Mouse (Mus musculus) bone marrow macrophage, adult 2 months (primary cell): Measurements from ENCODE around the gene Mmaa. TPM values are rescaled to one million over a fixed set of nuclear protein-coding genes. Genes with fewer than 3 reads are reported as not detected.

Source experiments
- H3K27ac ChIP-seq: 2 replicates; pipeline ENCODE4 v1.5.1; 2012; ENCODE audit warnings: low read depth, low read length; ENCODE audit not compliant: insufficient read depth
- H3K4me1 ChIP-seq: 2 replicates; pipeline ENCODE4 v1.6.1; 2012; ENCODE audit warnings: low read length; ENCODE audit not compliant: control insufficient read depth, insufficient read depth
- H3K4me3 ChIP-seq: 2 replicates; pipeline ENCODE4 v1.5.1; 2012; ENCODE audit warnings: mild to moderate bottlenecking, low read length, moderate library complexity; ENCODE audit not compliant: insufficient read depth
- CTCF ChIP-seq: IDR thresholded peaks from 2 replicates; pipeline ENCODE4 v1.5.1; 2012; ENCODE audit warnings: low read depth, mild to moderate bottlenecking, low read length, moderate library complexity
- POLR2A ChIP-seq: IDR thresholded peaks from 2 replicates; pipeline ENCODE4 v1.6.1; 2012; ENCODE audit warnings: mild to moderate bottlenecking, low read depth, low read length, borderline replicate concordance
- polyA plus RNA-seq: library from polyadenylated mRNA; stranded (reverse); fragments of >200 nt; gene quantifications from 2 replicates; pipeline ENCODE4 v1.2.4, GENCODE M21; 2012; ENCODE audit not compliant: missing spikeins, insufficient read depth, insufficient read length

The Mmaa gene
- 6.8 and 8.7 TPM in 2 replicates for polyA plus RNA-seq

DNA sequence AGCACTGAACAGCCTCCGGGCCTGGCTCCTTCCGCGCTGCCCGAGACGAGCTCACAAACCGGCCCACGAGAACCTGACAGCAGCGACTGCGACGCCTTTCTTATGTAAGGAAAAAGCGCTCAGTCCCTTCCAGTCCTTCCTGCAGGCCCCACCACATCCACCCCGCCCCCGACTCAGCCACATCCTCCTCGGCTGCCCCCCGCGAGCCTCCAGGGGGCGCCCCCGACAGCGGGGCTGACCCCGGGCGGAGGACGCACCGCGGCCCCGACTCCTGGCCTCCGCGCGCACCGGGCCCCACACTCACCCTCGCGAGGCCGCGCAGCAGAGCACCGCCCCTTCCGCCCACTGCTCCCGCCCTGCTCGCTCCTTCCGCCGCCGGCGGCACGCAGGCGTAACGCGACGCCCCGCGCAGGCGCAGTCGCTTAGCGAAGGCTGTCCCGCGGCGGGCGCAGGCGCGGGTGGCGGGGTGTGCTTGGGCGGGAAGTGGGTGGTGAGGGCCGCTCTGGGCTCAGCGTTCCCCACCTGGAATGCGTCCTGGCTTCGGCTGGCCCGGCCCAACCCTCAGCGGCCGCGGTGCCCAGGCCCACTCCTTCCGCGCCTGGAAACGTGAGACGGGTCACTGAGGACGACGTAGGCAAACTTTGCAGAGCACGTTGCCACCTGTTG, at the start of gene Mmaa:
Gene Mmaa (minus strand): TSS at position 328 of the 666 bp plus-strand sequence.
- H3K4me1 ChIP-seq, result peaks cover 11% of the 10 kb centered on the region
- peak within 1 kb of the TSS; percentile 82 for H3K27ac ChIP-seq
- peak within 1 kb of the TSS; percentile 84 for H3K4me3 ChIP-seq
- TF ChIP-seq POLR2A, result peak; percentile 70; the same call in 1 of the 2 replicates
- TF ChIP-seq CTCF, result no peak

DNA sequence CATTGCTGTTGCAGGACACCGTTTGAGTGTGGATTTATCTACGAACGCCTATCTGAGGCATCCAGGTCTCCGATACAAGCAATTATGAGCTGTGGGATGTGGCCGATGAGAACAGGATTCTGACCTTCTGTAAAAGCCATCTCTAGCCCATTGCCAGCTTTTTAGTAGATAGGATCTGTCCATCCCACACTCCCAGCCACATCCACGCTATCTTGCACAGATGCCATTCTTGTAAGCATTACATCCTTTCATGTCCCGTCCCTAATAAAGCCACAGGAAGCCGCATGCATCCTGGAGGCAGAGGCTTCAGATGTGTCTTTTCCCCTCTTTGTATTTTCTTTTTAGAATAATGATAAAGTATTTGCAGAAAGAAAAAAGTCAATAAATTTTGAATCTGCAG, 46.5 kb upstream of the Mmaa start:
- Histone ChIP-seq H3K4me3 (no peak overlapping the region), H3K27ac (no peak overlapping the region), H3K4me1 (no peaks in the 10 kb centered on the region)
- no peak for TF ChIP-seq CTCF

DNA sequence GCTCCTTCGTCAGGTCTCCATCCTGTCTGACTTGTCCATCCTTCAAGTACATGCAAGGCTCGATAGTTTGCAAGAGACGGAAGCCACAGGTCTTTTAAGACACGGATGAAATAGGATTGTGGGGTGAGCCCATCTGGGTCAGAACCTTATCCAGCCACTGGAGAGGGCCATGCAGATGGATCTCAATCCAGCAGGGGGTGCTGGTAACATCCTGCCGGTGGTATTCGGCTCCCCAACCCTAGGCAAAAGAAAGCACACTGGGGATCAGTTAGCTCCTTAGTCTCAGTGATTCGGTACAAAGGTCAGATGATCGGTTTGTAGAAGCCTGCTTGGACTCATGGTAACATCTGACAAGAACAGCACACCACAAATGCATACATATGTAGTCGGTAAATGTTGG, 44.8 kb upstream of the Mmaa start:
- Histone ChIP-seq H3K4me3 (no peak overlapping the region), H3K4me1 (no peaks in the 10 kb centered on the region), H3K27ac (no peak overlapping the region)
- TF ChIP-seq CTCF, result 0 out of 2 replicates have a peak, but pooled peaks have one; percentile 18
- TF ChIP-seq POLR2A, result no peak

DNA sequence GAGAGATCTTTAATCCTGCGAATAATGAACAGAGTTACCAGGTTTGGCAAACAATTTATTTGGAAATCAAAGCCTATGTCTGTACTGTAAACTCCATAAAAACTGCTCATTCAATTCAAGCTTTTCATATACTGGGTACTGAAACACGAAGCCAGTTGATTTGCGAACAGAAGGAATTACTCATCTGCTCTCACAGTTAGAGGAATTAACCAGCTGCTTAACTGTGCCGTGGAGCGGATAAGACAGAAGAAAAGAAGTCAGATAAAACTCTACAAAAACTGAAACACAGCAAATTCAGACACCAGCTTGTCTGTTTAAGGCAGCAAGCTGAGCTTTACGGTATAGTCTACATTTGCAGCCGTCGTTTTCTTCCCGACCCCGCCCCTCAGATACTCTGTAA, 43.9 kb upstream of the Mmaa start:
- TF ChIP-seq POLR2A (no peak), CTCF (no peak)
- H3K27ac ChIP-seq, result no peak overlapping the region
- H3K4me3 ChIP-seq, result no peak overlapping the region
- no peaks in the 10 kb centered on the region for H3K4me1 ChIP-seq

DNA sequence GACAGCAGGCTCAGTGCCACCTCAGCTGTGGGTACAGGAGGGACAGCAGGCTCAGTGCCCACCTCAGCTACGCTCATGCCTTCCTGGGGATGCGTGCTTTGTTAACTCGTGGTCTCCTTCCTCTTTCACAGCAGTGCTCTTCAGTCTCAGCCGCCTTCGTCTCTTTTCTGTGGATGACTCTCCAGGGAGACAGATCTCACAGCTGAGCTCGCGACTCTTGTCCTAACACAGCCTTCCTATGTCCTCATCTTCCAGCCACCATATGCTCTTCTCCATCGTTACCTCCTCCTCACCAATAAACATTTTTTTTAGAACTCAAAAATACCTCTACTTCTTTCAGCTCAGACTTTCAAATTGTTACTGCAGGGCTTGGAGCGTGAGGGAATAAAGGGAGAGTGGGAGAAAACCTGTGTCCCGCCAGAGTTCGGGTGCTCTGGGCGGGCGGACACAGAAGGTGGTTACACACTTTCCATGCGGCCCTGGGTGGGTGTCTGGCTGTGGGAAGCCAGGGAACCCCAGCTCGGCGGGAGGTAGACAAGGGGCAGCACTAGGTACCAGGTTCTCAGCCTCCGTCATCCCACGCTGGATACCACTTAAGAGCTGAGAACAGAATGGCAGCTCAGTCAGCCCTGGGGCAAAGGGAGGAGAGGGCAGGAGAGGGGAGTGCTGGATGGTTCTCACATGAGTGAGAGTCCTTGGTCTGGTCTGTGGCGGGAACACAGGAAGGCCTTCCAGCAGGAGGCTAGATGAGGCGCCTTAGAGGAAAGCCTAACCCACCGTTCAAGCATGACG, 37.6 kb upstream of the Mmaa start:
- TF ChIP-seq POLR2A (no peak), CTCF (no peak)
- H3K4me1 ChIP-seq, result no peaks in the 10 kb centered on the region
- no peak overlapping the region for H3K27ac ChIP-seq
- no peak overlapping the region for H3K4me3 ChIP-seq

DNA sequence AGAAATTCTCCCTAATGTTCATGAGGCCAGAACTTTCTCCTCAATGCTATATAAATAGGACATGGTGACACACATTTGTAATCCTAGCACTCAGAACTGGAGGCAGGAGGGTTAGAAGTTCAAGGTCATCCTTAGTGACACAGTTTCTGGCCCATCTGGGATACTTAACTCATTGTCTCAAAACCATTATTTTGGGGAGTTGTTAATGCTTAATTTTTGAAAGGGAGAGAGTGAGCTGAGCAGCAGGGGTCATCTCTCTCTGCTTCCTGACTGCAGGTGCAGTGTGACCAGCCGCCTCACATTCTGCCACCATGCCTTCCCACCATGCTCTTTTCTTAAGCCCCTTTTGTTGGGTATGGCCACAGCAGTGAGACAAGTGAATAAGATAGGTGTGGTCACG, 36.8 kb upstream of the Mmaa start:
- no peak overlapping the region for H3K27ac ChIP-seq
- TF ChIP-seq CTCF (no peak), POLR2A (no peak)
- H3K4me1 ChIP-seq, result no peaks in the 10 kb centered on the region
- no peak overlapping the region for H3K4me3 ChIP-seq

DNA sequence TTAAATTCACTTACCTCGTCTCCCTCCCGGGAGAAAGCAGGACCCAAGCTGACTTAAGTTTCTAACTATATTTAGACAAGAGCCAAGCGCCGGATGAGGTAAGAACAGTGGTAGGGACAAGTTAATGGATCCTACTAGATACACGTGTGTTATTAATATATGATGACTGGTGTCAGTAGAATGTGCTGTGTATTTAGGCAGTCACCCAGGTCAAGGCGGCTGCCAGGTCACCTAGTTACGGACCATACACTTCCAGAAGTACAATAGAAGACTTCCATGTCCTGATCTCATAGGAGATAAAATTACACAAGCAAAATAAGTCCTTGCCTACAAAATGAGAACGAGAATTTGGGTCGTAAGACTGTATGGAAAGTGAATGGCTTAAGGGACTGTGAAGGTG, 36.3 kb upstream of the Mmaa start:
- Histone ChIP-seq H3K4me3 (no peak overlapping the region), H3K27ac (no peak overlapping the region), H3K4me1 (no peaks in the 10 kb centered on the region)
- TF ChIP-seq CTCF (no peak), POLR2A (no peak)

DNA sequence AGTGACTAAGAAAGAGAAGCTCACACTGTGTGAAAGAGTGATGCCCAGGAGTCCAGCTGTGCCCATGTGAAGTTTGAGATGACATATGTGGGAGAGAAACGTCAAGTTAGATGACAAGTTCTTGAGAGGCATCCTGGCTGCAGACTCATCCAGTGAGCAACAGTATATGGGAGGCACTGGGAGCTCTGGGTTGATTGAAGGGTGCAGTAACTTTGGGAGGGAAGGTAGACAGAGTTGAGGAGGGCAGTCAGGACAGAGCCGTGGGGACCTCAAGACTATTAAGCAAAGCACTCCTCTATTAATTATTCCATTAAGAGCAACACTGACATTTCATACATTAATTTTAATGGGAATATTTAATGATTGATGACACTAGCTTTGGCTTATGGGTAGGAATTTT, 35.0 kb upstream of the Mmaa start:
- H3K27ac ChIP-seq, result no peak overlapping the region
- no peak for TF ChIP-seq POLR2A
- no peak for TF ChIP-seq CTCF
- H3K4me1 ChIP-seq, result no peaks in the 10 kb centered on the region
- H3K4me3 ChIP-seq, result no peak overlapping the region

DNA sequence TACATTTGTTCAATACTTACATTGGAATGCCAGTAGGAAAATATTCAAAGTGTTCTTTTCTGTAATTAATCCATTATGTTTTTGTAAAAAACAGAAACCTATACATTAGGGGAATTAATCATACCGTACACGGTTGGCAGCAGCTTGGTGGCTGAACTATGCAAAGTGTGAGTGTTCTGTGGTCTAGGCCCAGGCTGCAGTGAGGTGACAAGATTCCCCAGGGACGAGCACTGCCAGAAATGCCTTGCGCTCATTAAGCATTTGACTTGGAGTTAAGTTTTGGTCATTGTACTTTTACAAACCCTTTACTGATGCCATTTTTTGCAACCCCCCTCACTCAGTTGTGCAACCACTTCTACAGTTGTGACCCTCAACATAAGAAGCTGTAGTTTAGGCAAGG, 34.4 kb upstream of the Mmaa start:
- Histone ChIP-seq H3K27ac (no peak overlapping the region), H3K4me3 (no peak overlapping the region), H3K4me1 (peaks cover 1% of the 10 kb centered on the region)
- no peak for TF ChIP-seq CTCF
- TF ChIP-seq POLR2A, result no peak

DNA sequence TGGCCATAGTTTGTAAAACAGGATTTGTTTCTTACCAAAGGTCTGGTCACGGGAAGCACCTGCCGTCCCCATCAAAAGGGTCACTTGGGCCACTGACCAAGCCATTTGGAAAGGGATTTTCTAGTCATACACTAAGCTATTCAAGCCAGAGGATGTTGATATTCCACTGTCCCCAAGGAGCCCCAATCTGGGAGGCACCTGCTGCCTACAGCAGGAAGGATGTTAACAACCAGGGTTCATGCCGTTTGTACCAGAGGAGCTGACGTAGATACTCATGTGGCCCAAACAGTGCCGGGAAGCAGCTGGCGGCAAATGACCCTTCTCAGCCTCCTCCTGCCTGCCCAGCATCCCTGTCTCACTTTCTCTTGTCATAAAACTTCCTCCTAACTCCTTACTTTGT, 30.8 kb upstream of the Mmaa start:
- TF ChIP-seq CTCF, result no peak
- TF ChIP-seq POLR2A, result no peak
- H3K4me1 ChIP-seq, result peaks cover 11% of the 10 kb centered on the region
- H3K4me3 ChIP-seq, result no peak overlapping the region
- no peak overlapping the region for H3K27ac ChIP-seq

DNA sequence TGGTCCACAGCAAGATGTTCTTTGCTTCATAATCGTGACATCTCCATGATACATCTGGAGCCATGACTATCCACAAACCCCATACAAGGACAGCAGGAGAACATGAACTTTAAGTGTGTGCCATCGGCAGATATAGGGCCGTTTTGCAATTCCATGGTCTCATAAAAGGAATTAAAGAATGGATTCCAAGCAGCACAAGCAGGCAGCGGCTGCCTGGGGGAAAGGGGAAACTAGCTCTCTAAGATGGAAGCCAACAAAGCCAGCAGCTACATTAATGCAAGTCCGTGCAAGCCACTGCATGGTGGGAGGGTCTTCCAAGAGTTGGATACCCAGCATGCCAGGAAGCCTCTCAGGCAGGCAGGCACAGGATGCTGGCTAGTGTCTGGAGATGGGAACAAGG, 30.2 kb upstream of the Mmaa start:
- Histone ChIP-seq H3K4me1 (peaks cover 11% of the 10 kb centered on the region), H3K4me3 (no peak overlapping the region), H3K27ac (no peak overlapping the region)
- TF ChIP-seq POLR2A (no peak), CTCF (no peak)
